Mouse (Mus musculus): ENCODE measurements around the gene Nek11.

DNA sequence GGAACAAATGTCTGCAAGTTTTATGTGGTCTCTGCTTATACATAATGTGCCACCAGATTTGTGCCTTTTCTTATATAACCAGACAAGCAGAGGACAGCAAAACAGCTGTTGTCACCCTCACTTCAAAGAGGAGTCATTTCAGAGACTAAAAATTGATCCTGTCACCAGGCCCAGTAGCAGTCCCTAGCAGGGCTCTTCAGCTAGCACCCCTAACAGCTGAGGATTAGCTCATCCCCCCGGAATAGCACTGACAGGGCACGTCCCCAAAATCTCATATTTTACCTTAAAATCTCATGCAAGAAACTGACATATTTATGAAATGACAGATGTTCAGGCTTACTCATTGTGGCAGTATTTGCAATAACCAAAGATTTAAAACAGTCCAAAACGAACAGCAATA is 17.7 kb downstream of the Nek11 start:
- no peak for TF ChIP-seq CTCF (IDR thresholded peaks at IDR 0.05)
- no peak for TF ChIP-seq POLR2A (IDR thresholded peaks at IDR 0.05; ENCODE audit: insufficient read depth, low read depth, low read length)

Data from heart, adult 2 months (tissue).